In the genomic region with DNA sequence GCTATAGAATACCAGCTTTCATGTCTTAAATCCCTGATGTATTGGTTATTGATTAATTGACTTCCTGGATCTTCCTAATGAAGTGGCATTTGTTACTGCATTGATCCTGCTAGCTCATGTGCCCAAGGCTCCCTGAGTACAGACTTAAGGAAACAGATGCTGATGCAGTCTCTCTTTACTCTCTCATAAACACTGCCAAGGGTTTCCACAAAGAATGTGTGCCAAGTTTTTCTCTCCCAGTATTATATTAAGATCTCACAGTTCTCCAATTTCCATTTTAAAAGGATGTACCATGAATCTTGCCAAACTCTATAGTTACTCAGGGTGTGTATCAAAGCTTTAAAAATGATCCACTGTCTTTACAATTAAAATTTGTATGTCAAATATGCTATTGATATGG, we compare ENCODE assay signal across 16 mouse cellular contexts.
"Had no signal": no experiment of that assay in that cellular context is flagged by ENCODE, and none has a peak within 500 bp of the region (broad histone marks: within the 10 kb centered on the region; RNA-seq: fewer than 3 reads in every experiment).

No protein-coding gene starts in this region.

- H3K4me2 ChIP-seq: lung, embryonic 14.5 days; midbrain, embryonic 13.5 days; midbrain, embryonic 15.5 days; neural tube, embryonic 12.5 days had no signal

- H3K27me3 ChIP-seq: neural tube, embryonic 12.5 days had no signal

- DNase-seq: lung, adult 18-20 months; lung, embryonic 14.5 days; lung, postnatal 10 days; lung, postnatal 4 days; retina, postnatal 1 day; right cerebral cortex, adult 18-20 months; right cerebral cortex, postnatal 25 days; right cerebral cortex, postnatal 4 days; spleen, adult 18-20 months; thymus, adult 18-20 months; thymus, postnatal 14 days; thymus, postnatal 36 days had no signal

- H3K4me3 ChIP-seq: midbrain, embryonic 10.5 days; midbrain, embryonic 13.5 days; midbrain, embryonic 15.5 days; neural tube, embryonic 12.5 days had no signal

- H3K27ac ChIP-seq: midbrain, embryonic 10.5 days; midbrain, embryonic 13.5 days; midbrain, embryonic 15.5 days; neural tube, embryonic 12.5 days had no signal

- H3K9me3 ChIP-seq: midbrain, embryonic 10.5 days; midbrain, embryonic 13.5 days; midbrain, embryonic 15.5 days; neural tube, embryonic 12.5 days had no signal

- H3K4me1 ChIP-seq: midbrain, embryonic 13.5 days; midbrain, embryonic 15.5 days; neural tube, embryonic 12.5 days had no signal

- H3K9ac ChIP-seq: lung, embryonic 14.5 days; midbrain, embryonic 13.5 days; midbrain, embryonic 15.5 days; neural tube, embryonic 12.5 days had no signal

- H3K36me3 ChIP-seq: midbrain, embryonic 10.5 days; midbrain, embryonic 13.5 days; midbrain, embryonic 15.5 days; neural tube, embryonic 12.5 days had no signal

- ATAC-seq: midbrain, embryonic 13.5 days; midbrain, embryonic 15.5 days had no signal
